Mouse (Mus musculus): ENCODE results near the gene Mtcl1. TPM values are rescaled to one million over a fixed set of nuclear protein-coding genes. Genes with fewer than 3 reads are reported as not detected.

The Mtcl1 gene
- polyA plus RNA-seq, 1 experiment from 2014 or later = 27.7 TPM

DNA sequence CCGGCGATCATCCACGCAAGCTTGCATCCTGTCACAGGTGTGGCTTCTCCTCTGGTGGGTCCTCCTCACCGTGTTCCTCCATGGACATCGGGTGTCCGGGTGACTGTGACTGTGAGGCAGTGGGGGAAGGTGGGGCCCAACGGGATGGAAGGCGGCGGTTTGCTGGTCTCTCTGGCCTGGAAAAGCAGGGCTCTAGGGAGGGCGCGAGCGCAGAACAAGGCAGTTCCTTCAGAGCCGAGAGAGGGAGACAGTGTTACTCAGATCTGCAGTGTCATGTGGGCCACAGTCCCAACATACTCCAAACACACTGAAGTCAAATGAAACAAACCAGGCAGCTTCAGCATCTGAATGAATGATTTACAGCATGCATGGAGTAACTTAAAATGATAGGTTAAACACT is 111.6 kb downstream of the Mtcl1 start:
- ATAC-seq (ENCODE audit: low FRiP score) = no peak
- Histone ChIP-seq H3K4me1 (0 out of 2 replicates have a peak, but pooled peaks cover 9% of the 10 kb centered on the region), H3K36me3 (peaks cover 18% of the 10 kb centered on the region), H3K27me3 (replicated peaks) (no peaks in the 10 kb centered on the region), H3K27ac (replicated peaks) (no peak overlapping the region), H3K9me3 (replicated peaks) (no peaks in the 10 kb centered on the region), H3K4me3 (replicated peaks) (no peak overlapping the region), H3K9ac (replicated peaks) (no peak overlapping the region), H3K4me2 (no peak overlapping the region)
- 93% methylated on average over 13 of the region's 13 CpGs for WGBS

DNA sequence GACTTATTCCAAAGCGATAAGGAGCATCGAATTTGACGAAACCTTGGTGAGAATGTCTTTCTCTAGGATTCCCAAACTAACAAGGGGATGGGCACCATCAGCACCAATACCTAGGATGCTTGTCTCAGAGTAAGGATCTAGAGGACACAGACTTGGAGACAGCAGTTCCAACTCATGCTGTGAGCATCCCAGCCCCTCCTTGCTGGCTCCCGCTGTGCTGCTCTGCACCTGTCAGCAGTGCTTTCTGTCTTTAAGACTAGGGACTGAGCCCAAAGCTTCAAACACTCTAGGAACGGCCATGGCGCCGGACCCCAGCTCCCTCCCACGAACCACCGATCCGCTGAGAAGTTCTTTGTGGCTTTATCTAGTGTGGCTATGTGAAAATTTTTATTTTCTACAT is 114.0 kb downstream of the Mtcl1 start:
- ATAC-seq (ENCODE audit: low FRiP score) = no peak
- no peaks in the 10 kb centered on the region for H3K27me3 ChIP-seq (replicated peaks)
- no peaks in the 10 kb centered on the region for H3K9me3 ChIP-seq (replicated peaks)
- peaks cover 3% of the 10 kb centered on the region; the same call in 1 of the 2 replicates for H3K36me3 ChIP-seq
- H3K27ac ChIP-seq (replicated peaks) = no peak overlapping the region
- H3K4me2 ChIP-seq = no peak overlapping the region
- H3K9ac ChIP-seq (replicated peaks) = no peak overlapping the region
- WGBS = 89% methylated on average over 10 of the region's 10 CpGs
- H3K4me3 ChIP-seq (replicated peaks) = no peak overlapping the region
- 0 out of 2 replicates have a peak, but pooled peaks cover 9% of the 10 kb centered on the region for H3K4me1 ChIP-seq

DNA sequence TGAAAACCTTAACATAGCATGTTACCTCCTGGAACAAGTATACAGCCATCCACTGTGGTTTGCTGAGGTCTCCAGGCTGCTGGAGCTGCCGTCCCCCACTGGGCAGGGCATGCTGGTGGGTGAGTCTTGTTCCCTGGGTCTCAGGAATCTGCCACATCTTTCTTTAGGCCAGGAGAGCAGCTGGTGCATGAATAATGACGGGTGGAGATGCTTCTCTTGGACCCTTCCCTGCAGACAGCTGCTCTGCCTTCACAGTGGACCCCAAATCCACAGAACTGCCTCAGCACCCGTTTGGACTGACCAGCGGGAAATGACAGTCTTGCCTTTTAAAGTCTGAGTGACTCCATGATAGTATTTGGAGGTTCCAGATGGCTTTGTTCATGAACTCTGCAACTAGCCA is 114.7 kb downstream of the Mtcl1 start:
- Histone ChIP-seq H3K9ac (replicated peaks) (no peak overlapping the region), H3K27me3 (replicated peaks) (no peaks in the 10 kb centered on the region), H3K36me3 (peaks cover 3% of the 10 kb centered on the region; the same call in 1 of the 2 replicates), H3K4me1 (0 out of 2 replicates have a peak, but pooled peaks cover 9% of the 10 kb centered on the region), H3K4me3 (replicated peaks) (no peak overlapping the region), H3K4me2 (no peak overlapping the region), H3K9me3 (replicated peaks) (no peaks in the 10 kb centered on the region), H3K27ac (replicated peaks) (no peak overlapping the region)
- ATAC-seq (ENCODE audit: low FRiP score) = no peak
- 70% methylated on average over 4 of the region's 4 CpGs for WGBS

DNA sequence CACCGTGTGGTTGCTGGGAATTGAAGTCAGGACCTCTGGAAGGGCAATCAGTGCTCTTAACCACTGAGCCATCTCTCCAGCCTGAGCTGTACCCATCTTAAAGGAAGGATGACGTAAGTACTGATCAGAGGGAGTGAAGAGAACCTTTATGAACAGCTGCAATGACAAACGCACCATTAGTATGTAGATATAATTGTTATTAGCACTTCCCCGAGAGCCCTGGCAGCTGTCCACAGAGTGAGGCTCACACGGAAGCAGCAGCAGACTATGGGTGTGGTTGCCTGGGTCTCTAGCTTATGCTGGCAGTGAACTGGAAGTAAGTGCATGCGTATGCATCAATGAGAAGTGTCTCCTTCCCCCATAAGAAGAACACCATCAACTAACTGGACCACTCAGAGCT is 118.3 kb downstream of the Mtcl1 start:
- no peaks in the 10 kb centered on the region for H3K9me3 ChIP-seq (replicated peaks)
- no peak for ATAC-seq (ENCODE audit: low FRiP score)
- 48% methylated on average over 6 of the region's 6 CpGs for WGBS

DNA sequence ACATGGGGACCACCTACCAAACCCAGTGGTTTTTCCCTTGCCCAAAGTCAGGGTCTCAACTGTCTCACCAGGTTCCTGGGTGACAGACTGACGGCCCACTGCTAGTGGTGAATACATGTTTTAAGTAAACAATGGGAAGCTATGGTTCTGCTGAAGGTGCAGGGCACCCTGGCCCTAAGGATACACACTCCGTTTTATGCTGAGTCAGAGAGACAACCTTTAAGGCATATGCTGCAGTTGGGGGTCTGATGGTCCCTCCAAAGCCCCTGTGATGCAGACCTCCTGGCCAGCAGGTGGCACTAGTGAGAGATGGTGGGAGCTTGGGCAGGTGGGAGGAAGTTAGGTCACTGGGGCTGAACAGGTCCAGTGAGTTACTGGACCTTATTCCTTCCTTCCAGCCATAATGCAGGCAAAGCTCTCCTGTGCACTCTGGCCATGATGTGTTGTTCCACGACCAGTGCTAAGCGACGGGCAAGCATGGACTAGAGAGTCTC is 123.0 kb downstream of the Mtcl1 start:
- no peak for ATAC-seq (ENCODE audit: low FRiP score)
- Histone ChIP-seq H3K9ac (replicated peaks) (no peak overlapping the region), H3K4me3 (replicated peaks) (no peak overlapping the region), H3K27me3 (replicated peaks) (no peaks in the 10 kb centered on the region), H3K4me1 (peaks cover 23% of the 10 kb centered on the region), H3K9me3 (replicated peaks) (no peaks in the 10 kb centered on the region), H3K4me2 (no peak overlapping the region), H3K36me3 (no peaks in the 10 kb centered on the region), H3K27ac (replicated peaks) (no peak overlapping the region)
- WGBS = 90% methylated on average over 5 of the region's 5 CpGs

More for the DNA sequence above, 118.3 kb downstream of the Mtcl1 start:
- Histone ChIP-seq H3K27me3 (replicated peaks) (no peaks in the 10 kb centered on the region), H3K36me3 (no peaks in the 10 kb centered on the region; the same call in 1 of the 2 replicates), H3K27ac (replicated peaks) (no peak overlapping the region), H3K4me1 (peaks cover 9% of the 10 kb centered on the region), H3K4me3 (replicated peaks) (no peak overlapping the region), H3K9ac (replicated peaks) (no peak overlapping the region), H3K4me2 (no peak overlapping the region)

DNA sequence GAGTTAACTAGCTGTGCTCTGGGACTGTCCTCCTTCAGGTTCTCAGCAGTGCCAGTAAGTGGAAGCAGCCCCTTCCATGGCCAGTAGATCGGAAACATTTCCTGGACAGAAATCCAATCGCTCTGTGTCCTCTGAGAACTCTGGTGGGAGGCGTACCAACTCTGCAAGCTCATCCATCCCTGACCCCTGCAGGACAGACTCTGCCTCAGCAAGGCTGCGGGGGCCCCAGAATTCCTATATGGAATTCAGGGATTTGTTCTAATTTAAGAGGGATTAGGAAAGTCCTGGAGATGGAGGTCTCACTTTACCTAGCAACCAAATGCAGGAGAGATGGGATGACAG is 123.4 kb downstream of the Mtcl1 start:
- no peak overlapping the region for H3K4me3 ChIP-seq (replicated peaks)
- no peaks in the 10 kb centered on the region for H3K36me3 ChIP-seq
- no peak for ATAC-seq (ENCODE audit: low FRiP score)
- no peak overlapping the region for H3K9ac ChIP-seq (replicated peaks)
- no peaks in the 10 kb centered on the region for H3K27me3 ChIP-seq (replicated peaks)
- H3K4me2 ChIP-seq = no peak overlapping the region
- WGBS = 75% methylated on average over 4 of the region's 4 CpGs
- H3K9me3 ChIP-seq (replicated peaks) = no peaks in the 10 kb centered on the region
- peaks cover 23% of the 10 kb centered on the region for H3K4me1 ChIP-seq
- H3K27ac ChIP-seq (replicated peaks) = peak overlapping the region; percentile 79

DNA sequence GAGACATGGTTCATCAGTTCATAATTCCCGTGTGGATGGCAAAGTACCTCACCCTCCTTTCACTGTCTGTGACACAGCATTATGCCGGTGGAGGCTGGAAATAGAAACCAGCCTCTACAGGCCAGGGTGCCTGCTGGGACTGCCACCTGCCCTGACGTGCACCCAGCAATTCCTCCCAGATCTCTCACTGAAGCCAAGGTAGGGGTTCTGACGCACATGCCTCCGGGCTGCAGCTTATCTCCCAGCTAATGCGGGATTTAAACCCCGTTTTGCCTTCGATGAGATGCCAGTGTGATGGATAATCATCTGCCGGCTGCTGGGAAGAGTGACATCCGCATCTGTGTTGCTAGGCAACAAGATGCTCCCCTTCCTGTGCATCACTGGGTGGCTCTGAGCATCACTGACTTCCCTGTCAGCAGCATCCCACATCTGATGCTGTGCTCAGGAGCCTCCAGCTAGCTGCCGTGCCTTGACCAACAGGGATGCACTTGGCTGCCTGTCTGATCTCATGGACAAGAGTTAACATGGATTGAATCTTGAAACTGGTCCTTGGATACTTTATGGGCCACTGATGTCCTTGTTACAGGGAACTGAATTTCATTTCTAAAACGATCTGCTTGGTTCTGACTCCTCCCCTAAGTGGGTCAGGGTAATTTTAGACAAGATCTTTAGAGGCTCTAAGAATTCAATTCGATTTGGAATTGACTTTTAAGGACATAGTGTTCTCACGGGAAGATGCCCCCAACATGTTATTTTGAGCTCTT is 123.9 kb downstream of the Mtcl1 start:
- Histone ChIP-seq H3K4me1 (peaks cover 24% of the 10 kb centered on the region), H3K9ac (replicated peaks) (0 out of 2 replicates have a peak overlapping the region, but pooled peaks have one; percentile 26), H3K27ac (replicated peaks) (peak overlapping the region; percentile 79), H3K9me3 (replicated peaks) (no peaks in the 10 kb centered on the region), H3K4me2 (peak overlapping the region; percentile 53), H3K27me3 (replicated peaks) (no peaks in the 10 kb centered on the region), H3K4me3 (replicated peaks) (peak overlapping the region; percentile 25), H3K36me3 (no peaks in the 10 kb centered on the region)
- 24% methylated on average over 14 of the region's 14 CpGs for WGBS
- peak; percentile 90 for ATAC-seq (ENCODE audit: low FRiP score)

DNA sequence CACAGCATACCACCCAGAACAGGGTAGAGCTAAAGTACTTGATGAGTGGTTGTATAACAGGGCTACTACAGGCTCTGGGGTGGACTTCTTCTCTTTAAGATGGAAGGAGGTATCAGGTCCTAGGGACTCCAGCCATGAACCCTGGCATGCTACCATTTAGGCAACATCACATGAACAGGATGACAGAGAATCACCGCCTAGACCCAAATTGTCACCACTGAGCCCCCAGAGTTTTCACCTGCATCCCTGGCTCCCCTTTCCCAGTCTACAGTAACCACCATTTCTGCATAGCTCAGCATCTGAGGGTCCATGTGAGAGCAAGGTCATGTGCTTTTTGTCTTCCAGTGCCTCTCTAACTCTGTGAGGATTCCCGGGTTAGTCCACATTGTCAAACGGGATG is 124.7 kb downstream of the Mtcl1 start:
- H3K9ac ChIP-seq (replicated peaks) = no peak overlapping the region
- ATAC-seq (ENCODE audit: low FRiP score) = peak; percentile 10; the same call in 1 of the 2 replicates
- WGBS = 89% methylated on average over 3 of the region's 3 CpGs
- no peaks in the 10 kb centered on the region for H3K9me3 ChIP-seq (replicated peaks)
- H3K4me2 ChIP-seq = peak overlapping the region; percentile 53; the same call in 1 of the 2 replicates
- peak overlapping the region; percentile 79; the same call in 1 of the 2 replicates for H3K27ac ChIP-seq (replicated peaks)
- peaks cover 28% of the 10 kb centered on the region for H3K4me1 ChIP-seq
- no peaks in the 10 kb centered on the region for H3K36me3 ChIP-seq
- no peak overlapping the region for H3K4me3 ChIP-seq (replicated peaks)
- no peaks in the 10 kb centered on the region for H3K27me3 ChIP-seq (replicated peaks)

DNA sequence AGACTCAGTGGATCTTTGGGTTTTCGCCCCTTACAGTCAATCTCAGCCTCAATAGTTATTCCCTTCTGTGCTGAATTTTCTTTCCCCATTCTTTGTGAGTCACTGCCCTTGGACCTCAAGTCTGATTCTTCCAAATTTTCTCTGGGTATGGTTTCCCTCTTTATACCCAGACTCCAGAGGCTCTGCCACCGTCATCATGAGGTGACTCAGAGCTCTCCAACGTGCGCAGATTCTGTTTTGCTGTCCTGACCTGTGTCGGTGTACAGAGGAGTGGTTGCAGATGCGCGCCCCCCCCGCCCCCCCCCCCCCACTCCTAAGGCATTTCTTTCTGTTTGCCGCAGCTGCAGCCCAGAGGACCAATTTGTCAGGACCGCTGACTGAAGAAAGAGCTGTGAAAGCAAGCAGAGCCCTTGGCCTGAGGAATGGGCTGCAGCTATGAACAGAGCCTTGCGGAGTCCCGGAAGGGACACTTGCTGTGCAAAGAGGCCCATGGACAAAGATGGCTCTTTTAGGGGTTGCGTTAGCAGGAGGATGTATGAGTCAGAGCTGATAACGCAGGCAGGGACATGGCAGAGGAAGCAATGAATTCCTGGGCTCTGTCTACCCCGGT is 126.8 kb downstream of the Mtcl1 start:
- Histone ChIP-seq H3K4me2 (no peak overlapping the region), H3K36me3 (no peaks in the 10 kb centered on the region), H3K4me1 (peaks cover 28% of the 10 kb centered on the region), H3K27ac (replicated peaks) (no peak overlapping the region), H3K9ac (replicated peaks) (no peak overlapping the region), H3K9me3 (replicated peaks) (no peaks in the 10 kb centered on the region), H3K4me3 (replicated peaks) (no peak overlapping the region), H3K27me3 (replicated peaks) (no peaks in the 10 kb centered on the region)
- WGBS = 64% methylated on average over 15 of the region's 15 CpGs
- ATAC-seq (ENCODE audit: low FRiP score) = no peak

DNA sequence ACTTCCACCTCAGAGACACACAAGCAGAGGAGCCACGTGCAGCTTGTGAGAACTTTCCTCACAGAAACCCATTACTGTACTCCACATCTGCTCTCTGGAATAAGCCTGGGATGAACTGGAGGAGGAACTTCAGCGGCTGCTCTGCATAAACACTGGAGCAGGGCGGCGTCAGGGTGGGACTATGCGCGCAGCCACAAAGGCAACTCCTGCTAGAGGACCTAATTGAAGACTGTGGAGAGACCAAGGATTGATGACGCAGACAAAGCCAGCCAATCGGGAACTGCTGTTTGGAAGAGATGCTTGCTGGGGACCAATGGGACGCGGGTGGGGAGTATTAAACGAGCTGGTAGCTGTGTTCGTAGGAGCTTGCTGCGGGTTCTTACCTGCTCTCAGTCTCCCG is 127.6 kb downstream of the Mtcl1 start:
- WGBS = 84% methylated on average over 14 of the region's 14 CpGs
- H3K27ac ChIP-seq (replicated peaks) = no peak overlapping the region
- no peaks in the 10 kb centered on the region for H3K27me3 ChIP-seq (replicated peaks)
- H3K9ac ChIP-seq (replicated peaks) = no peak overlapping the region
- H3K4me2 ChIP-seq = no peak overlapping the region
- H3K4me3 ChIP-seq (replicated peaks) = no peak overlapping the region
- no peaks in the 10 kb centered on the region for H3K36me3 ChIP-seq
- peaks cover 28% of the 10 kb centered on the region for H3K4me1 ChIP-seq
- H3K9me3 ChIP-seq (replicated peaks) = no peaks in the 10 kb centered on the region
- no peak for ATAC-seq (ENCODE audit: low FRiP score)

DNA sequence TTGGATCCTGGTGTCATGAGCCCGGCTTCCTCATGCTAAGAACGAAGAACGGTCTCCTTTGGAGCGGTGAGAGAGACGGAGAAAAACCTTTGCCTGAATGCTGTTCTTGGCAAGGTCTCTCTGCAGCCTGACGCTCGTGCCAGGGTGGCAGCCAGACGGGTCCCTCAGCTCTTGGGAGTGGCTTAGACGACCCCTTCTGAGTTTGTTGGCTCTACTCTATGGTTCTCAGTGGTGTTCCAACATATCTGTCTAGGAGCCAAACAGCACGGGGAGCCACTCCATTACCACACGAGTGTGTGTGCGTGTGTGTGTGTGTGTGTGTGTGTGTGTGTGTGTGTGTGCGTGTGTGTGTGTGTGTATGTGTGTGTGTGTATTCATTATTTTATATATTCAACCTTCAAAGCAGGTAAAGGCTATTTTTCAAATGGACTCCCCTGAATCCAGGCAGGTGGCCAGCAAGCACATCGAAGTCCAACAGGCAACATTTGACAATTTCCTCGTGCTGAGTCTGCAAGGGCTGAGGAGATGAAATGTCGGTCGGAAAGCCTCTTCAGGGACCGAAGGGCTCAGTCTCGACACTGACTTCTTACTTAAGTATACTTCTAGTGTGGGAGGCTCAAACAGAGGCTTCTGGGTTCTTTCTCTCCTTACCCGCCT is 128.7 kb downstream of the Mtcl1 start:
- Histone ChIP-seq H3K27me3 (replicated peaks) (no peaks in the 10 kb centered on the region), H3K4me3 (replicated peaks) (no peak overlapping the region), H3K9me3 (replicated peaks) (no peaks in the 10 kb centered on the region), H3K4me1 (peaks cover 24% of the 10 kb centered on the region), H3K4me2 (no peak overlapping the region), H3K9ac (replicated peaks) (no peak overlapping the region), H3K36me3 (no peaks in the 10 kb centered on the region), H3K27ac (replicated peaks) (no peak overlapping the region)
- no peak for ATAC-seq (ENCODE audit: low FRiP score)
- 77% methylated on average over 20 of the region's 20 CpGs for WGBS
